Mouse (Mus musculus): ENCODE data around the gene Rab20.
A peak's percentile ranks its signal among the peaks of the same experiment; 100 is the strongest.

Rab20 gene

DNA sequence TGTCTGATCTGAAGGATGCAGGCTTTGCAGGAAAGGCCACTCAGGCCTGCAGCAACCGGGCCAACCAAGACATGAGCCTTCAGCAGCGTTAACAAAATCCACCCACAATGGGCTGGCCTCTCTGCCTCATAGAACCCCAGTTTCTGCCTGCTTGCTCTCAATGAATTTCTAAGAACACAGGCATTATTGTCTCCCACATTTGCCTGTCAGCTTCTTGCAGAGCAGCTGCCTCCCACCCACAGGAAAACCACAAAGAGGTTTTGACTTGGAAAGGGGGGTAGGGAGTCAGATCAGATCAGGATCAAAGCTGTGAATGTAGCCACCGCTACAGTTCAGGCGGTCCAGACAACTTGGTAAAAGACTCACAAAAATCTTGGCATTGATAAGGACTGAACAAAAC, 25.5 kb downstream of the Rab20 start:
- DNase-seq (ENCODE audit: low spot score): no peak

DNA sequence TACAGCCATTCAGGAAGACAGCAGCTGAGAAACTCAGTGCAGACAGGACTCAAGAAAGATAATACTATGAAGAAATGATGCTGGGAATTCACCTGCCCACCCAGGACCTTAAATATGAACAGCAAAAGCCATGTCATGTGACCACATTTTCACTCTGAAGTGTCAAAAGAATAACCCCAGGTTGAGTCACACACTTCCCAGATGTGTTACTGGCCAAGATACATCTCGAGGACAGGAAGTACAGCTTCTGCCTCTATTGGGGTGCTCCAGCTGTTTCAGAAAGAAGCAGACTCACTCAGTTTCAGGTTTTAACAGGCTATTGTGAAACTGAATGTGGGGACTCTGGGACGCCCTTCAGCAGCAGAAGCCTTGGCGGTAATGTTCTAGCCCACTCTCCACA, 26.0 kb downstream of the Rab20 start:
- no peak for DNase-seq (ENCODE audit: low spot score)

DNA sequence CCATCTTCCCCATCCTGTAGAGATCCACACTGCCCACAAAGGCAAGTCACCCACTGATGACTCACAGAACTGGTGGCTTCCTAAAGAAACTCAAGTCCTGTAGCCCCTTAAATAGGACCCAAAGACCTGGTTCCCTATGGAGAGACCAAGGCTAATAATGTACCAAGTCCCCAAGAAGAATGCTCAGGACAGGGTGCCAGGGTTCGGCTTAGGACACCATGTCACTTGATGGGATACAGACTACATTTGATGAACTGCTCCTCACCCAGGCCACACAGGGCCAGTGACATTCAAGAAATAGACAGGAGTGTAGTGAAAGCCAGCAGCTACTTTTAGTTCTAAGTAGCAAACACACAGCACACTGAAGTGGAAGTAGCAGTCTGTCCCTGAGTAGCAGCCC, 26.4 kb downstream of the Rab20 start:
- DNase-seq (ENCODE audit: low spot score): no peak

DNA sequence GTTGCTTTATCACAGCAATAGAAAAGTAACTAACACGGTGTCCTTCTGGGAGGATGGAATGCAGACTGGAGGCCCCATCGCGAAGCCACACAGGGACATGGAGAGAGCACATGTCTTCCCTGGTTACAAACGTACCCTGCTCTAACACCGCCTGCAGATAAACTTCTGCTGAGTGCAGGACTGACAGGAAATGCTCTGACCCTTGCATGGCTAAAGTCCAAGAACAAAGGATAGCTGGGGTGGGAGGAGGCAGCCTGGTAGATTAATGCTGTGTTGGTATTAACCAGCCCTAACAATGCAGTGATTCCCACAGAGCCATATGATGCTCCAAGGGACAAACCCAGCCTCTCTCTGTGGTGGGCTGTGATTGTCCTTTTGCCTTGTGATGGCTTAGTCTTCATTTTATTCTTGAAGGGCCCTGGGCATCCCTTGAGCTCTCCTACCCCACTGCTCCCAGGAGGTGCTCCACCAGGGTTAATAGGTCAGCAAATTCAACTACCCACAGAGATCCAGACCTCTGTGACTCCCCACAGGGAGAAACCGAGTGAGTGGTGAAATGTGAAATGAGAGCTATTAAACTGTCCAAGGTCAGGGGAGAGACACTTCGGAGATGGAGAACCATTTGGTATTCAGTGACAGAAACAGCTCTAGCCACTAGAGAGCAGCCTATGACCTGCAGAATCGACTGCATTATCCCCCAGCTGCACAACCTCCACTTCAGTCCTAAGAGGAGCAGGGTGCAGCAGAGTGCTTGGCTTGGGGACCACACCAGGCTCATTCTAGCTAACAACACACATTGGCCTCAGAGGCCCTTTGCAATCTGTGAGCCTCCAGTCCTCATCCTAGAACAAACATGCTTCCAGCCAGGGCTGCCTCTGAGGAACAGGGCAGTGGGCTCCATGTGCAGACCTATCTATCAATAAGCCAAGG, 28.1 kb downstream of the Rab20 start:
- peak; percentile 67 for DNase-seq (ENCODE audit: low spot score)

DNA sequence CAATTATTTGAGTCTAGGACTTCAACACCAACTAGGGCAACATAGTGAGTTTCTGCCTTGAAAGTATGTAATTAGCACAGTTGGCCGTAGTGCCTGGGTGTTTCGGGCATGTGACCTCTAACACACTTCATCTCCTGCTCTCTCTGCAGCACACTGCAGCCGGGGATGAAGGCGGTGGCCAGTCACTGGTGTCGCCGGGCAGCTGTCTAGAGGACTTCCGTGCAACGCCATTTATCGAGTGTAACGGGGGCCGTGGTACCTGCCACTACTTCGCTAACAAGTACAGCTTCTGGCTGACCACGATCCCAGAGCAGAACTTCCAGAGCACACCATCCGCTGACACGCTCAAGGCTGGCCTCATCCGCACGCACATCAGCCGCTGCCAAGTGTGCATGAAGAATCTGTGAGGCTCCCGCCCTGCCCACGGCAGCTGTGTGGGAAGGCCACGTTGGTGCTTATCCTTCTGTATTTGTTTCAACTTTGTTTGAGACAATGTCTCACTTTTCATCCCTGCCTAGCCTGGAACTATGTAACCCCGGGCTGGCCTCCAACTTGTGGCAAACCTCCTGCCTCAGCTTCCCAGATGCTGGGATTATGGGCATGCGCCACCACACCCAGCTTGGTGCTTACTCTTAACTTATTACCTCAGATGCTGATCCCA, 30.5 kb downstream of the Rab20 start:
- DNase-seq (ENCODE audit: low spot score): no peak

DNA sequence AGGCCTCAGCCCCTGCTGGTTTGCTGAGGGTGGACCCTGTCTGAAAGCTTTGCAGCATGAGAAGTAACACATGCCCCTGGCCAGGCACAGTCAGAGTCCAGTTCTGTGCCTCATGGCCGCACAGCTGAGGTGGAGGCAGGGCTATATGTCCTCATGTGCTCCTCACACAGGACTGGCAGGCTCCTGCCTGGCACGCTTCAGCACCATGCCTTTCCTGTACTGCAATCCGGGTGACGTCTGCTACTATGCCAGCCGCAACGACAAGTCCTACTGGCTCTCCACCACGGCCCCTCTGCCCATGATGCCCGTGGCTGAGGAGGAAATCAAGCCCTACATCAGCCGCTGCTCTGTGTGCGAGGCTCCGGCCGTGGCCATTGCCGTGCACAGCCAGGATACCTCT, 32.7 kb downstream of the Rab20 start:
- DNase-seq (ENCODE audit: low spot score): no peak

DNA sequence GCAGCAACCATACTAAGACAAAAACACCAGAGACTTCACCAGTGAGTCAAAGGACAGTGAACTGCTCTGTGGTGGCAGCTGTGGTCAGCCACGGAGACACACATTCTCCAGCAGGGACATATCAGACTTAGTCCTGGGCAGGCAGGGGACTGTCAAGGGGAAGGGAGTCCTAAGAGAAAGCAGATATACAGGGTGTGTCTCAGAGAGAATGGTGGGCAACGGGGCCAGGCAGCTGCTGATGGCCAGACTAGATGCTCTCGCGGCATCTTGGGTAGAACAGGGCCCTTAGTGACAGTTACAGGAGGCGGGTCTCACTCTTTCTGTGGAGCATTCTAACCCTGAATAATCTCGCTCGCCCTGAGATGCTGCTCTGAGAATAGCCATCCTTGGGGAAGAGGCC, 34.3 kb downstream of the Rab20 start:
- no peak for DNase-seq (ENCODE audit: low spot score)

DNA sequence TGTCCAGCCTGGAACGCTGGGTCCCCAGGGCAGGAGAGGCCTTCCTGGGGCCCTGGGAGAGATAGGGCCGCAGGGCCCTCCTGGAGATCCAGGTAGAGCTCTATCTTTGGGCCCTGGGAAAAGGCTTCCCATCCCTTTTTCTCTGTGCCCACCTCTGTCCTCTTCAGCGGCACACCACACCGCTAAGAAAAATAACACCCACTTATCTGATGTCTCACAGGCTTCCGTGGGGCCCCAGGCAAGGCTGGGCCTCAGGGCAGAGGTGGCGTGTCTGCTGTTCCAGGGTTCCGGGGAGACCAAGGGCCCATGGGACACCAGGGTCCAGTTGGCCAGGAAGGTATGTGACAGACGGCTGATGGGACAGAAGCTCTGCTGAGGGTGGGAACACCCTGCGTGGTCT, 34.9 kb downstream of the Rab20 start:
- DNase-seq (ENCODE audit: low spot score): no peak

DNA sequence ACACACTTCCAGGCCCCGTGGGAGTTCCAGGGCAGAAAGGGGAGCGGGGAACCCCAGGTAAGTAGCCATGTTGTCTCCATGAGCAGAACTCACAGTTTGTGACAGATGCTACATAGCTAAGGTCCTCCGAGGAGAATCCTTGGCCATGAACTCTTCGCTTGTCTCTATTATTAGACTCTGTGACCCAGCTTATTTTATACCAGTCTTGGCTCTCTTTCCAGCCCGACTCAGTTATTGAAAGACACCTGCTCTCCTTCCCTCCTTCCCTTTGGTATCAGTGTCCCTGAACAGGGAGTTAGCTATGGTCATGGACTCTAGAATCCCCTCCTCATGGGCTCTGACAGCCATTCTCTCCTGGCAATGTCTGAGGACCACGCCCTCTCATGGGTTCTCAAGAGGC, 37.2 kb downstream of the Rab20 start:
- no peak for DNase-seq (ENCODE audit: low spot score)

DNA sequence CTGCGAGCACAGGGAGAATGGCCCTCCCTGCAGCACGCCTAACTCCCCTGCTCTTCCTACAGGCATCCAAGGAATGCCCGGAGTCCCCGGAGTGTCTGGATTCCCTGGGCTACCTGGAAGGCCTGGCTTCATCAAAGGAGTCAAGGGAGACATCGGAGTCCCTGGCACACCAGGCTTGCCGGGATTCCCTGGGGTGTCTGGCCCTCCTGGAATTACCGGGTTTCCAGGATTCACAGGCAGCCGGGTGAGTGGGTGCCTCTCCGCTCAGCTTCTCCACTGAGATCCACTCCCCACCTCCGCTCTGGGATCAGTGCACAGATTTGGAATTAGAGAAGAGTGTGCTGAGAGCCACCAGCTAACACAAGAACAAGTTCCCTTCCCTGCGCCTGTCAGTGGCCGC, 40.6 kb downstream of the Rab20 start:
- DNase-seq (ENCODE audit: low spot score): no peak

DNA sequence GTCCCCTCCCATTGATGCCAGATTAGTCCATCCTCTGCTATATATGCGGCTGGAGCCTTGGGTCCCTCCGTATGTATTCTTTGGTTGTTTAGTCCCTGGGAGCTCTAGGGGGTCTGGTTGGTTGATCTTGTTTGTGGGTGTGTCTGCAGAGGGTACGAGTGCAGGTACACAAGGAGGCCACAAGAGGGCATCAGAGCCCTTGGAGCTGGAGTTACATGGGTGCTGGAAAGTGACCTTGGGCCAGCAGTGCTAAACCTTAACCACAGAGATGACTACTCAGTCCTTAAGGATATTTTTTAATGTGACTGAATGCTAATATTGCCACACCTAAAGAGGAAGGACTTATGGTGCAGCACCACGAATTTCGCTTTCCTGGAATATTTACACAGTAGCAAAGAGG, 47.8 kb downstream of the Rab20 start:
- DNase-seq (ENCODE audit: low spot score): peak; percentile 36

DNA sequence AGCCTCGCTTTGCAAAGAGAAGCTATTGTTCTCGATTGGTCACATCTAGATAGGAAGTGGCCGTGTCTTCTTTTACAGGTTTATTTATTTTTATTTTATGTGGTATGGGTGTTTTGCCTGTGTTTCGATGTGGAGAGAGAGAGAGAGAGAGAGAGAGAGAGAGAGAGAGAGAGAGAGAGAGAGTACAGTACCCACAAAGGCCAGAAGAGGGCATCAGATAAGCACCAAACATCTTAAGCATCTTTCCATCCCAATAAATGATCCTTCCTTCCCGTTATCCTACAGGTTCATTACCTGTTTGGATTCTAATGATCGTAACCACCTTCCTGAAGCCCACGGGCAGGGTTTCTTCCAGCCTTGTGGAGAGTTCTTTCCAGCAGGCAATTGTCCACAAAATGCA, 55.4 kb downstream of the Rab20 start:
- DNase-seq (ENCODE audit: low spot score): no peak

DNA sequence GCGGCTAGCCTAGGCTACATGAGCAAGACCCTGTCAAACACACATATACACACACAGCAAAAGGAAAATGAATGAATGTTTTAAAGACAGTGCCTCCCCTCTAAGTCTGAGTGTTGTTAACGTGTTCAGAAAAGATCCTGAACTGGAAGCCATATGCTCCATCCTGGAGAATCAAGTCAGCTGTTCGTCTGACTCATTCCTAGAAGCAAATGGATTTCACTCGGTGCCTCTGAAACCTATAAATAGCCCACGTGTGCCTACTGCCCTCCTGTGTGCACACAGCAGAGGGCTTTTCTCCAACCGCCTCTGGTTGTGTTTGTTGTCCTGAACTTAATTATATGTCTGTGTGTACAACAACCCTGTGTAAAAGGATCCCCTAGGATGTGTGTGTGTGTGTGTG, 56.5 kb downstream of the Rab20 start:
- no peak for DNase-seq (ENCODE audit: low spot score)

DNA sequence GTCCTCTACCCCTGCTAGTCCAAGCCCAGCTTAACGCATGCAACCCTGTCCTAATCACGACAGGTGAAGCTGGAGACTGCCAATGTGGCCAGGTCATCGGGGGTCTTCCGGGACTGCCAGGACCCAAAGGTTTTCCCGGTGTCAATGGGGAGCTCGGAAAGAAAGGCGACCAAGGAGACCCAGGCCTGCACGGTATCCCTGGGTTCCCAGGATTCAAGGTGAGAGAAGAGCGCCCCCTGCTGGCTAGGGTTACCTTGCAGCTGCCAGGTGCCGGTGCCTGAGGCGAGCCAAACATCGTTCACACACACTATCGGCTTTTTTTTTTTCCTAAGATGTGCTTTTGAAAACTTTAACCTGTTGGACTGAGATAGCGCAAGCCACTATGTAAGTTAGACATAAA, 57.4 kb downstream of the Rab20 start:
- DNase-seq (ENCODE audit: low spot score): peak; percentile 48

DNA sequence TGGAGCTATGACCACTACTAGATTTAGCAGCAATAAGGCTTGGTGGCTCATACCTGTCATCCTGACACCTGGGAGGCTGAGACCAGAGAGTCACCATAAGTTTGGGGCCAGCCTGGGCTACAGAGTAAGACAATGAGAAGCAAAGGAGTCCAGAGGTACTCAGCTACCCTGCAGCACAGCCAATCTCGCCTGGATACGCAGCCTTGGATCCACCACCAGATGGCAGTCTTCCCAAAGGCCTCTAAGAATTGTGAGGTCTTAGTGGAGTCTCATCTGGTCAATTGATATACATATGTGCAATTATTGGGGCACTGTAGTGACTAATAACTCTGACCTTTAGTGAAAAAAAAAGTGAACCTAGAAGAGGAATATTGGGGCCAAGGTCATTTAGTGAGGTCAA, 58.9 kb downstream of the Rab20 start:
- peak; percentile 79 for DNase-seq (ENCODE audit: low spot score)

DNA sequence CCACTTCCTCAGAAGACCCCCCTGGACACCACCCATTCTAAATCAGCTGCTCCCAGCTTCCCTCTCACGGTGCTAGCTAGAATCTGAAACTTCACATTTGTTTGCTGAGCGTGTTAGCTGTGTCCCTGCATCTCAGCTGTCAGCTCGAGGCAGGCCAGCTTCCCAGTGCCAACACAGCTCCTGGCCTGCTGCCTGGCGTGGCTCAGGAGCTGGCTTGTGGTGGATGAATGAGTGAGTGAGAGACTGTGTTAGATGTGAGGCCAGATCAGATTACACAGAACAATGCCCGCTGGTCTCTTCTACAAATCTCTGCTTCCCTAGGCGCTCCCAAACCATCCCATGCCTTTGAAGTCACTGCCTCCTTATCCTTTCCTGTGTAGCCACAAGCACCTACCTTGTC, 59.3 kb downstream of the Rab20 start:
- peak; percentile 95 for DNase-seq (ENCODE audit: low spot score)

DNA sequence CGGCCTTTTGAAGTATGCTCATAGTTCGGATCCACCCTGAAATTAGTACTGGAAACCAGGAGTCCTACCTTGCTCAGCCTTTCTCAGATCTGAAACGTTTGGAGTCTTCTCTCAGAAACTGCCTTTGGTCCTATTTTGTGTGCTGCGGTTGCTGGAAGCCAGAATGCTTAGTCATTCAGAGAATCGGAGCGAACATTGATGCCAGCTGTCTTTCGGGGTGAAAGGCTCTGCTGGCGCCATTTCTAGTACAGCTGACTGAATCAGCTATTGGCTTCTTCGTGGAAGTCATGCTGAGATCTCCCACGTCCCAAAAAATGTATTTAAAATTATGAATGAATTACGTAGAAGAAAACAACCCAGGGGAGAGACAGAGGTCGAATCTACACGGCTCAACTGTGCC, 60.7 kb downstream of the Rab20 start:
- peak; percentile 97 for DNase-seq (ENCODE audit: low spot score)

DNA sequence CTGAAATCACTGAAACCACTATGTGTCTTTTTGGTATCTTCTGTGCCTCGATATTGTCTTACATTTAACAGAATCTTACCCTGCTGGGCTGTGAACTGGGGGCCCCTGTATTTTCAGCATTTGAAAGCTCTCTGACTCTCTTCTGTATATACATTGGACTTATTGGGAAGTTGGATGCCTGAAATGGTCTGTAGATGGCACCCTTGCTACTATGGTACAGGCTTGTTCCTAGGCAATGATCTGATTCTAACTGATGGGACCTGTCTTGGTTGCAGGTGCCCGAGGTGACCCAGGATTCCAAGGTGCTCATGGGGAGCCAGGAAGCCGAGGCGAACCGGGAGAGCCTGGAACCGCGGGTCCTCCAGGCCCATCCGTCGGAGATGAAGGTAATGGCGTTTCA, 63.4 kb downstream of the Rab20 start:
- peak; percentile 41 for DNase-seq (ENCODE audit: low spot score)

DNA sequence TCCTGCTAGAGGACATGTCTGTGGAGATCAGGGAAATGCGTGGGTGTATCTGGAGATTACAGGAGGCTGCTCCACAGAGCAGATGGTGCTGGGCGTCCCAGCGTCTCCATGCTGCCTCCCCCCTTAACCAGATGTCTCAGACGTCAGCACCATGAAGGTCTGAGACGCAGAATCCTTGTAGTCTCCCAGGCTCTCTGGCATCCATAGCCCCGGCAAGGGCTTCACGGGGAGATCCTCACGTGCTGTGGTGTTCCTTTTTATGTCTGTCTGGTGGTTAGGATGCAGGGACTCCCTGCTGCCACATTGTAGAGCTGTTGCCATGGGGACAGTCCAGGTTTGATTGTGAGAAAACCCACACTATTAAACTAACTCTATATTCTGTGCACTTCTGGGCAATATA, 64.2 kb downstream of the Rab20 start:
- DNase-seq (ENCODE audit: low spot score): no peak

DNA sequence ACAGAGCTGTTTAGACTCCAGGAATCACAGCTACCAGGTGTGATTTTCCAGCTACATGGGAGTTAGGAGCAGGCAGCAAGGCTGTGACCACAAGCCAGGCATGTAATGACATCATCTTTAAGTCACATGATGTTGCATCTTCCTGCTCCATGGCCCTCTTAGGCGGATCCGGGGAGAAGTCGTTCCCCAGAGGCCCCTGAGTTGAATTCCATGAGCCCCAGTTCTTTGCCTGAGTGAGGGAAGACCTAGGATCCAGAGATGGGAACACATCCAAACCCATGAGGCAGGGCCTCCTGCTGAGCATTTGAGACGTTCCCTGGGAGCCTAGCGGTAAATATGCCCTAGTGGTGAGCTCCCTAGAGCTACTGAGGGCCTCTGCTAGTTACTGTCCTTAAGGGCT, 66.1 kb downstream of the Rab20 start:
- peak; percentile 77 for DNase-seq (ENCODE audit: low spot score)

DNA sequence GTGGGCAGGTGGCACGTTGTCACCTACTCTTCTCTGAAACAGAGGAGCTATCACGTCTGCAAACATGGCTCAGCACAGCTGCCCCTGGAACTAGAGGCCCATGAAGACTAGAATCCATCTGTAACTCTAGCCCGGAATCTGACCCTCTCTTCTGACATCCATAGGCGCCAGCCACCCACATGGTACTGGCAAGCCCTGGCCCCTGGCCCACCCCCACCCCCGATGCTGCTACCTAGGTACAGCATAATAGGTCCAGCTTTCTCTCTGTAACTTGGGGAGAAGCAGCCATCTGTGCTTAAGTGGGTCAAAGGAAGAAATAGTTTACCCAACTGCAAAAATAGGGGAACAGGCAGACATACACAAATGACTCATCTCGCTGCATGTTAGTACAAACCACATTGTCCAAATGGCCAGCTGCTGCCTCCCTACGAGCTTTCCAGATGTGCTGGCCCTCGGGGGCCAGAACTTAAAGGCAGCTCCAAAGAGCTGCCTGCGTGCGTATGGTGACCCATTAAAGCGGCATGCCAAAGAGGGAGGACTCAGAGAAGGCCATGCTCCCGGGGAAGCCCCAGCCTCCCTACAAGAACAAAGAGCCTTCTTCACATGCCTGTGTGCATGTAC, 66.9 kb downstream of the Rab20 start:
- DNase-seq (ENCODE audit: low spot score): peak; percentile 85

DNA sequence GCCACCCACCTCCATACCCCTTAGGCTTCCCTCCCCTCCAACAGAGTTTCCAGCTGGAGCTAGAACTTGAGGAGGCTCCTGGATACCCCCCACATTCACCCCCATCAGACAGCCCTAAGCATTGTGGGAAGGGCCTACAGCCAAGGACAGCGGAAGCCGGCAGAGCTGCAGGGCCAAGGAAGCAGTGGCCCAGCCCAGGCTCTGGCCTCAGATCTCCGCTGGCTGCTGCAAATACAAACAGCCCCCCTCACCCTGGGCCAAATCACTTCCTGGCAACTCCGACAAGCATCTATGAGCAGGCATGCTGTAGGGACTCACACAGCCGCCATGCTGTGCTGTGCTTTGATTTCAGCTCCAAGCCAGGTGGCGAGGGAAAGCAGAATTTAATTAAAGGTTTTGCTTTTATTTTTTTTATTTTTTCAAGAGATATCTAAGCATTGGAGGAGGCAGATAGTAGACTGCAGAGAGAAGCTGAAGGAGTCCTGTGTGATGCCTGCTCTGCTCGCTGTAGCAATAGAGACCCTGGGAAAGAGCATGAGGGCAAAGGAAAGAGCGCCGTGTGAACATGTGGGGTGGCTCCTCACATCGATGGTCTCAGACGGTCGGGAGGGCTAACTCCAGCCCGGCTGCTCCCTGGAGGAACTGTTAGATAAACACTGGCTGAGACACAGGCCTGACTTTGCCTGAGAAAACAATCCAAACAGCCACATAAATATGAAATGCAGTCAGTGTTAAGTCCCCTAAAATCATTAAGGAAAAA, 72.6 kb downstream of the Rab20 start:
- no peak for DNase-seq (ENCODE audit: low spot score)

Data from adipocyte (in vitro differentiated cells).